Comparison of ENCODE assay signal across 10 mouse cellular contexts in the genomic region with DNA sequence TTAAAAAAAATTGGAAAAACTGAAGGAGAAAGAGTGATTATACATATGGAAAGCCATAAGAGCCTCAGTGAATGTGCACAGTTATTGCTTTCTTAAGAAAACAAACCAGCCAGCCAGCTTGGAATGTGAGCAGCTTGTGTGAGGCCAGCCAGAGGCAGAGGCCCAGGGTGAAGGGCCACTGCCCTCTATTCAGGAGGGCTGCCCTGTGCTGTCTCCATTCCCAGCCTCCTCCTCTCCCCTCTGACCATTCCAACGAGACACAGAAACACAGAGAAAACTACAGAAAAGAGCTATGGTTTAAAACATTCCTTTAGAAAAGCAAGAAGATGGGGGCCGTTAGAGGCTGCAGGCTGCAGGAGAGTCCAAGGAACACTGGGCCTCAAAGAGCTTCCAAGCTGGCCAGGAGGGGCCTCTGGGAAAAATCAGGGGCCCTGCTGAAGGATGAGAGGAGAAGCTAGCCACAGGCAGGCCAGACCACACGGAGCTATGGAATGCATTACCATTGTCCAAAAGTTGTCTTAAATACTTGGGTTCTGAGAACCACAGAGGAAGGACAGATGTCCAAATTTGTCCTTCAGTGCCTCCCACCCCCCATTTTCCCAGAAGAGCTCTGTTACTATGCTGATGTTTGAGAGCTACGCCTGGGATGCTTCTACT. TPM values are rescaled to one million over a fixed set of nuclear protein-coding genes. Genes with fewer than 3 reads are reported as not detected.
DNase-seq lines count a peak whose midpoint lies in the region; ATAC-seq lines count a peak whose summit lies in the region.
"Had no signal": no experiment of that assay in that cellular context is flagged by ENCODE, and none has a peak within 500 bp of the region (broad histone marks: within the 10 kb centered on the region; RNA-seq: fewer than 3 reads in every experiment).

No protein-coding gene starts in this region.

- ATAC-seq in kidney, embryonic 14.5 days (ENCODE audit: low FRiP score, low TSS enrichment), result peak; percentile 77; the same call in 1 of the 2 replicates

- no peak overlapping the region for H3K4me2 ChIP-seq in kidney, embryonic 14.5 days (replicated peaks; ENCODE audit: low read depth, low read length)

- H3K27ac ChIP-seq in kidney, embryonic 14.5 days (ENCODE audit: low read depth, low read length), result peak overlapping the region; percentile 90

- no peaks in the 10 kb centered on the region for H3K36me3 ChIP-seq in kidney, embryonic 14.5 days (ENCODE audit: control insufficient read depth, insufficient read depth, low read length)
- H3K36me3 ChIP-seq: G1E had no signal

- H3K27me3 ChIP-seq in kidney, embryonic 14.5 days (ENCODE audit: control insufficient read depth, insufficient read depth, low read length), result no peaks in the 10 kb centered on the region

- H3K9ac ChIP-seq in kidney, embryonic 14.5 days (ENCODE audit: low read depth, low read length), result no peak overlapping the region

- H3K4me3 ChIP-seq in kidney, embryonic 14.5 days (ENCODE audit: low read length), result no peak overlapping the region
- H3K4me3 ChIP-seq: megakaryocyte, embryonic 14.5 days had no signal

- no peak for DNase-seq in kidney, postnatal 10 days
- peak; percentile 83 for DNase-seq in embryo, embryonic 10.5 days (ENCODE audit: low spot score)
- peak; percentile 38 for DNase-seq in fibroblast of lung, adult 2 months (ENCODE audit: low read depth)
- DNase-seq in mesoderm, embryonic 11.5 days (ENCODE audit: low read depth, low spot score), result peak; percentile 70
- DNase-seq in right cerebral cortex, adult 18-20 months, result no peak
- DNase-seq in cerebellum, adult 11 months, result no peak
- DNase-seq: spleen, adult 18-20 months had no signal

- H3K9me3 ChIP-seq in kidney, embryonic 14.5 days (ENCODE audit: control insufficient read depth, low read length), result no peaks in the 10 kb centered on the region
- H3K9me3 ChIP-seq: G1E had no signal

- H3K4me1 ChIP-seq in kidney, embryonic 14.5 days (ENCODE audit: control insufficient read depth, insufficient read depth, low read length), result peaks cover 27% of the 10 kb centered on the region
- H3K4me1 ChIP-seq: megakaryocyte, embryonic 14.5 days had no signal

- 21% methylated on average over 4 of the region's 4 CpGs for WGBS in kidney, embryonic 14.5 days

RNA-seq across cellular contexts. Expression of a gene that starts 2.7 kb away (rescaled TPM):
- polyA plus RNA-seq in kidney, embryonic 14.5 days (2014; fragmentation: Nextera tagmentation; extraction: Ambion mirVana), result 1.8 and 2.0 TPM in 2 replicates
- polyA plus RNA-seq: G1E had no signal

RNA-seq across cellular contexts. Expression of a gene that starts 25.5 kb away (rescaled TPM):
- polyA plus RNA-seq in kidney, embryonic 14.5 days (2014; fragmentation: Nextera tagmentation; extraction: Ambion mirVana), result 0.57 and 1.0 TPM in 2 replicates
- polyA plus RNA-seq: G1E had no signal

RNA-seq across cellular contexts. Expression of a gene that starts 57.2 kb away (rescaled TPM):
- polyA plus RNA-seq in kidney, embryonic 14.5 days (2014; fragmentation: Nextera tagmentation; extraction: Ambion mirVana), result 31.2 and 31.8 TPM in 2 replicates

Comparison
In these comparisons a context has a peak if more than half of its experiments do, and no peak if none do; other contexts are left out.
1. DNase-seq: peak in embryo, embryonic 10.5 days (single experiment), fibroblast of lung, adult 2 months (single experiment) and mesoderm, embryonic 11.5 days (single experiment); none in kidney, postnatal 10 days (single experiment), right cerebral cortex, adult 18-20 months (single experiment) and cerebellum, adult 11 months (single experiment).